Mouse (Mus musculus) gastrocnemius, adult 8-10 months (tissue): Measurements from ENCODE around the gene Gjc1. TPM values are rescaled to one million over a fixed set of nuclear protein-coding genes. Genes with fewer than 3 reads are reported as not detected.

Experiments
- total RNA-seq, 4 experiments: library from RNA; stranded (reverse); gene quantifications; 2 replicates each; pipeline ENCODE4 v1.2.4; 2022

The Gjc1 gene
- total RNA-seq, 4 experiments from 2014 or later, result 3.0 to 4.7 (median 3.4) TPM

Other genes starting within 250 kb of the Gjc1 start
- under 1 TPM in 1 of 4 experiments, not detected in 3; 0.80 TPM for gene Gm11627, start 240.2 kb downstream of the Gjc1 start, total RNA-seq
- 1 to 10 TPM in 3 of 4 experiments, under 1 TPM in 1; 0.75 to 1.3 (median 1.1) TPM for gene Fzd2, start 215.3 kb downstream of the Gjc1 start, total RNA-seq
- not detected for gene Meioc, start 156.0 kb downstream of the Gjc1 start, total RNA-seq
- 10 to 100 TPM; 73.6 to 84.9 (median 79.9) TPM for gene Ccdc43, start 121.9 kb downstream of the Gjc1 start, total RNA-seq
- gene Adam11, start 58.3 kb downstream of the Gjc1 start, total RNA-seq, result under 1 TPM; 0.19 to 0.34 (median 0.23) TPM
- gene Higd1b, start 16.1 kb upstream of the Gjc1 start, total RNA-seq, result 1 to 10 TPM; 1.3 to 2.9 (median 2.2) TPM
- 10 to 100 TPM; 19.9 to 25.3 (median 23.8) TPM for gene Eftud2, start 61.3 kb upstream of the Gjc1 start, total RNA-seq
- not detected for gene Ccdc103, start 61.5 kb upstream of the Gjc1 start, total RNA-seq
- not detected for gene Fam187a, start 65.5 kb upstream of the Gjc1 start, total RNA-seq
- gene Gfap, start 81.2 kb upstream of the Gjc1 start, total RNA-seq, result under 1 TPM in 2 of 4 experiments, not detected in 2; 0.11 to 0.36 TPM
- not detected for gene Kif18b, start 105.4 kb upstream of the Gjc1 start, total RNA-seq
- gene C1ql1, start 127.0 kb upstream of the Gjc1 start, total RNA-seq, result not detected
- gene Nmt1, start 208.5 kb upstream of the Gjc1 start, total RNA-seq, result 10 to 100 TPM; 44.4 to 52.7 (median 50.5) TPM
- gene Dcakd, start 208.6 kb upstream of the Gjc1 start, total RNA-seq, result 10 to 100 TPM; 10.3 to 15.1 (median 13.0) TPM